Comparison of ENCODE assay signal across 32 mouse cellular contexts in the genomic region with DNA sequence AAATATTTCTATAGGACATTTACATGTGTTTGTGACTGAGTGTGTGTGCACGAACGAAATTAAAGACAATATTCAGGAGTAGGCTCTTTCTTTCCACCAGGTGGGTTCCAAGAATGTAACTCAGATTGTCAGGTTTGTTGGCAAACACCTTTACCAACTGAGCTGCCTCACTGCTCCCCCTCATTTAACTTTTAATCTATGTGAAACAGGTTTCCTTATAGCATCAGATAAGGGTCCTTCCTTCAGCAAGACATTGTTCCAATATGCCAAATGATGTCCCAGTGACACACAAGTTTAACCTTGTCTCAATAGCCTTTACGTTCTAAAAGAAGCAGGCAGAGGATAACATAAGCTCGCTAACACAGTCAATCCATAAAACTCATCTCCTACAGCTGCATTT. TPM values are rescaled to one million over a fixed set of nuclear protein-coding genes. Genes with fewer than 3 reads are reported as not detected.
"Had no signal": no experiment of that assay in that cellular context is flagged by ENCODE, and none has a peak within 500 bp of the region (broad histone marks: within the 10 kb centered on the region; RNA-seq: fewer than 3 reads in every experiment).

No protein-coding gene starts in this region.

- DNase-seq: heart, postnatal 10 days; heart, postnatal 14 days; heart, postnatal 36 days; heart, postnatal 4 days; kidney, adult 11 months; kidney, adult 18-20 months; kidney, adult 2 months; kidney, adult 8-10 months; kidney, adult 9 months; kidney, postnatal 10 days; kidney, postnatal 14 days; kidney, postnatal 25 days; kidney, postnatal 36 days; kidney, postnatal 4 days; layer of hippocampus, adult 9-11 months; layer of hippocampus, postnatal 36 days had no signal

- H3K4me3 ChIP-seq: heart, embryonic 12.5 days; heart, embryonic 13.5 days; heart, embryonic 15.5 days; hindbrain, embryonic 10.5 days; hindbrain, embryonic 12.5 days; hindbrain, embryonic 13.5 days; hindbrain, embryonic 15.5 days; intestine, embryonic 15.5 days; kidney, embryonic 15.5 days; layer of hippocampus, adult 2 months; left cerebral cortex, adult 2 months had no signal

- H3K4me1 ChIP-seq: heart, embryonic 15.5 days; intestine, embryonic 15.5 days; kidney, embryonic 15.5 days had no signal

- H3K27ac ChIP-seq: heart, embryonic 13.5 days; heart, embryonic 15.5 days; hindbrain, embryonic 10.5 days; hindbrain, embryonic 12.5 days; hindbrain, embryonic 13.5 days; hindbrain, embryonic 14.5 days; hindbrain, embryonic 15.5 days; hindbrain, postnatal 0 days; intestine, embryonic 15.5 days; kidney, embryonic 15.5 days; kidney, postnatal 0 days; left cerebral cortex, adult 2 months had no signal

- H3K9me3 ChIP-seq: heart, embryonic 12.5 days; heart, embryonic 13.5 days; heart, embryonic 15.5 days; hindbrain, embryonic 10.5 days; hindbrain, embryonic 12.5 days; hindbrain, embryonic 13.5 days; hindbrain, embryonic 15.5 days; intestine, embryonic 15.5 days; kidney, embryonic 15.5 days had no signal

- H3K27me3 ChIP-seq: heart, embryonic 12.5 days; heart, embryonic 13.5 days; heart, embryonic 15.5 days; hindbrain, embryonic 12.5 days; hindbrain, embryonic 13.5 days; hindbrain, embryonic 15.5 days; intestine, embryonic 15.5 days; kidney, embryonic 15.5 days had no signal

- H3K9ac ChIP-seq: heart, embryonic 12.5 days; heart, embryonic 13.5 days; heart, embryonic 15.5 days; hindbrain, embryonic 12.5 days; hindbrain, embryonic 13.5 days; hindbrain, embryonic 14.5 days; hindbrain, embryonic 15.5 days; intestine, embryonic 15.5 days; kidney, embryonic 15.5 days had no signal

RNA-seq across cellular contexts. Expression of a gene that starts 57.4 kb away (rescaled TPM):
- total RNA-seq: hematopoietic stem cell, adult 5-6 weeks had no signal
- polyA plus RNA-seq: inflammation-experienced regulatory T-cells, adult 6 months had no signal
